Mouse (Mus musculus) embryonic facial prominence, embryonic 11.5 days (tissue): ENCODE measurements at regions not wholly inside any gene's neighbourhood (a gene's known extent, or its start where the extent isn't known, plus 50 kb on each side); places are given as distances from the start of the nearest gene placed in this dataset.
A peak's percentile ranks its signal among the peaks of the same experiment; 100 is the strongest.

Source experiments
- ATAC-seq: fragments of 200-750 bp; cut with Nextera tagmentation; replicated peaks from 2 replicates; pipeline ENCODE4 v1.8.0; 2017; ENCODE audit warnings: low read depth; ENCODE audit not compliant: insufficient number of reproducible peaks, low FRiP score, low TSS enrichment
- DNase-seq: peaks from one replicate; pipeline ENCODE4 v3.0.0-alpha.2; 2015; ENCODE audit warnings: low spot score
- H3K27ac ChIP-seq: fragments of 300-500 bp; sonication (generic); replicated peaks from 2 replicates; pipeline ENCODE4 v1.5.1; 2014; ENCODE audit warnings: mild to moderate bottlenecking, low read depth, low read length, control low read depth
- H3K27me3 ChIP-seq: fragments of 300-500 bp; sonication (generic); 2 replicates; pipeline ENCODE4 v1.6.1; 2014; ENCODE audit warnings: mild to moderate bottlenecking, low read length, moderate library complexity, mixed read lengths; ENCODE audit not compliant: control insufficient read depth, insufficient read depth
- H3K36me3 ChIP-seq: fragments of 300-500 bp; sonication (generic); replicated peaks from 2 replicates; pipeline ENCODE4 v1.6.1; 2014; ENCODE audit warnings: low read depth, mild to moderate bottlenecking, low read length, moderate library complexity, mixed read lengths; ENCODE audit not compliant: control insufficient read depth, insufficient read depth
- H3K4me1 ChIP-seq: fragments of 300-500 bp; sonication (generic); 2 replicates; pipeline ENCODE4 v1.6.1; 2014; ENCODE audit warnings: low read length, mixed read lengths; ENCODE audit not compliant: control insufficient read depth, insufficient read depth
- H3K4me2 ChIP-seq: fragments of 300-500 bp; sonication (generic); 2 replicates; pipeline ENCODE4 v1.6.1; 2014; ENCODE audit warnings: low read depth, mild to moderate bottlenecking, control low read depth, low read length, moderate library complexity
- H3K4me3 ChIP-seq: fragments of 300-500 bp; sonication (generic); 2 replicates; pipeline ENCODE4 v1.5.1; 2014; ENCODE audit warnings: low read depth, low read length, control low read depth
- H3K9ac ChIP-seq: fragments of 300-500 bp; sonication (generic); replicated peaks from 2 replicates; pipeline ENCODE4 v1.6.1; 2014; ENCODE audit warnings: mild to moderate bottlenecking, control low read depth, low read length
- H3K9me3 ChIP-seq: fragments of 300-500 bp; sonication (generic); replicated peaks from 2 replicates; pipeline ENCODE4 v1.6.1; 2016; ENCODE audit warnings: mild to moderate bottlenecking, low read length, inconsistent platforms, mixed read lengths; ENCODE audit not compliant: control insufficient read depth
- WGBS: fragments of 180-500 bp; shearing (Covaris S2); extraction: QIAGEN DNeasy Blood & Tissue Kit; methylation state at CpG from one replicate; pipeline ENCODE4 v1.1.7; 2014; 5-methylcytosine and 5-hydroxymethylcytosine counted together

DNA sequence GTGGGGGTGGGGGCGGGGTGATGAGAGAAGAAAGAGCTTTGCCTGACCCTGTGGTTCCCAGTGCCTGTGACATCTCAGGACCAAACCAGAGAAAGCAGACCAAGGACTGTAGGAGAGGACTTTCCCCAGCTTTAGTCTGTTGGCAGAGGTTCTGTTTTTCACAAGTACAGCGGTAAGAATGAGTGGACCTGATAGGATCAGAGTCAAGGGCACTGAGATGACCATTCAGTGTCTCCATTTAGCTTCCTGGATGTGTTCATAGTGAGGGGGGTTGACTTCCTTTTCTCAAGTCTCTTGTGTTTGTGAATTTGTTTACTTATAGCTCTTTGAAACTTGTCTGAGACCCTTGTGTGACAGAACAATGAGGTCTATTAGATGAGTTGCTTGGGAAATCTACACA lies 167.9 kb downstream of the Klf7 start:
- H3K4me2 ChIP-seq: no peak overlapping the region
- no peak overlapping the region for H3K27ac ChIP-seq
- no peak for ATAC-seq
- no peak for DNase-seq
- no peak overlapping the region for H3K9ac ChIP-seq
- H3K36me3 ChIP-seq: no peaks in the 10 kb centered on the region
- WGBS: 68% methylated on average over 2 of the region's 2 CpGs
- no peaks in the 10 kb centered on the region for H3K27me3 ChIP-seq
- H3K4me1 ChIP-seq: no peaks in the 10 kb centered on the region
- no peak overlapping the region for H3K4me3 ChIP-seq
- H3K9me3 ChIP-seq: no peaks in the 10 kb centered on the region

DNA sequence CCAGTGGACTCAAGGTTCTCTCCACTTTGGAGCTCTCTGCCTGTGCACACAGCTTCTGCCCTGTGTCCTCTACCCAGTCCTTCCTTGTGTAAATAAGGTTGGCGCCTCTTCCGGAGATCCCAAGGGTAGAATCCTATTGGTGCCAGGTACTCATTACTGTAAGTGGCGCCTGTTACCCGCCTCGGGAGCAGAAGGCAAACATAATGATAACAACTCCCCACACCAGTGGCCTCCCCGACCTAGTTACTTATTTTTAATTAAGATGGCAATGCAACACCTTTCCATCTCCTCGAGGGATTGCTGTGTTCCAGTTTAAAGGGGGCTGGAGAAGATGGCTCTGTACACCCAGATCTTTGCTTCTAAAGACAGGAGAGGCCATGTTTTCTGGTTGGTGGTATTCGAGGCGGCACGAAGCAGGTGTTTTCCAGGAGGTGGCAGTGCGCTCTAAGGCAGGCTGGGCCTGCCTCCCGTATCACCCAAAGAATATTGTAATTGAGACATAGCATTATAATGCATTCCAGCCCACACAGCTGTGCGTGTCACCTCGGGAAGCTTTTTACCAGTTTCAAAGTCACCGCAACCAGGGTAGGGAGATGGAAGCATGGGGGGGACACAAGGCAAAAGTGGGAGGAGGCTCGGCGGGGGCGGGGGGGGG lies 168.7 kb downstream of the Klf7 start:
- Histone ChIP-seq H3K36me3 (no peaks in the 10 kb centered on the region), H3K4me1 (no peaks in the 10 kb centered on the region), H3K27ac (no peak overlapping the region), H3K9me3 (no peaks in the 10 kb centered on the region), H3K4me3 (no peak overlapping the region), H3K27me3 (no peaks in the 10 kb centered on the region), H3K4me2 (no peak overlapping the region), H3K9ac (no peak overlapping the region)
- ATAC-seq (peak; percentile 65; the same call in 1 of the 2 replicates), DNase-seq (peak; percentile 68)
- 54% methylated on average over 18 of the region's 18 CpGs for whole genome bisulfite sequencing

DNA sequence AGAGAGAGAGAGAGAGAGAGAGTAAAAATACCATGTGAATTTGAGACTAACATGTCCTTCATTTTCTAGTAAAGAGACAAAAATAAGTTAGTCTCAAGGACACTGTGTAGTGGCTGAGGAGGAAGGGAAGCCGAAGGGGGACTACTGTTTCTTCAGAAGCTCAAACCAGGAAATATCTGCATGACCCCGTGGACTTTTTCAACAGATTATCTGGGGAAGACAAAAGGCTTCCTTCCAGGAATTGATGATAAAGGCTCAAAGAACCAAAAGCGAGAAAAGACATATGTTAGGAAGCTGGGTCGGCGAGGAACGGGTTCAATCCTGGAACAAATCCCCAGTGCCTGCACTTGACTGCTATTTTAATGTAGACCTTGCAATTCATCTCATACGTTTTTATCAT lies 170.4 kb downstream of the Klf7 start:
- no peaks in the 10 kb centered on the region for H3K36me3 ChIP-seq
- DNase-seq (no peak), ATAC-seq (no peak)
- 77% methylated on average over 7 of the region's 7 CpGs for WGBS
- H3K27me3 ChIP-seq: no peaks in the 10 kb centered on the region
- no peak overlapping the region for H3K27ac ChIP-seq
- no peak overlapping the region for H3K4me2 ChIP-seq
- no peaks in the 10 kb centered on the region for H3K9me3 ChIP-seq
- H3K4me3 ChIP-seq: no peak overlapping the region
- H3K9ac ChIP-seq: no peak overlapping the region
- H3K4me1 ChIP-seq: no peaks in the 10 kb centered on the region

DNA sequence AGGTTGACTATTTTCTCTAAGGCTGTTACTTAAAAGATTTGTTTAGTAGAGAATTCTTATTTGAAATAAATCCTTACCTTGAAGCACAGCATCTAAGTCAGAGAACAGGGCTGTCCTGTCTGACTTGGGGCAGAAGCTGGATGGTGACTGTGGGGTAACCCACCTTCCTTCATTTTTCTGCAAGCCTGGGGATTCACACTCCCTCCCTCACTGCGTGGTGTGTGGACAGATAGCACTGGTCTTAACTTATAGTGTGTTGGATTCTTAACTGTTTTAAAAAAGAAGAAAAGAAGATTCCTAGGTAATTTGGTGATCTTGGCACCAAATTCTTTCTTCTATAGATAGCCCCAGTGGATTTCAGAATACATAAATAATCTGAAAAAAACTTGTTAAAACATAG lies 174.8 kb downstream of the Klf7 start:
- Histone ChIP-seq H3K9ac (no peak overlapping the region), H3K9me3 (no peaks in the 10 kb centered on the region), H3K27me3 (no peaks in the 10 kb centered on the region), H3K36me3 (no peaks in the 10 kb centered on the region), H3K4me1 (no peaks in the 10 kb centered on the region), H3K27ac (no peak overlapping the region), H3K4me3 (no peak overlapping the region), H3K4me2 (no peak overlapping the region)
- 67% methylated on average over 1 of the region's 1 CpGs for WGBS
- DNase-seq: no peak
- no peak for ATAC-seq

DNA sequence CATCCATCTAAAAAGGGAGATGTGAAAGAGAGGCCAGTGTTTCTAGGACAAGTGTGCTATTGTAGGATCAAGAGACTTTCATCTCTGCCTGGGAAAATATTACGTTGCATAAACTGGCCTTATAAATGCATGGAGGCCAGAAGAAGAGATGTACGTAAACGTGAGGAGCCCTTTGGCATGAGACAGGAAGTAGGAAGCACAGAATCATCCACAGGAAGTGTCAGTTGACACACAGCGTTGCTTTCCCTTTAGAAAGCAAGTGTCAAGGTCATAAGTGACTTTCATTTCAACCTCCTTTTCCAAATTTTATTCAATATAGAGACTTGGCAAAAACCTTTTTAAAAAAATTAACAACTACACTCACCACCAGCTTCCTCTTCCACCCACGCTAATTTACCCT lies 175.2 kb downstream of the Klf7 start:
- no peaks in the 10 kb centered on the region for H3K36me3 ChIP-seq
- no peak overlapping the region for H3K4me3 ChIP-seq
- WGBS: 65% methylated on average over 5 of the region's 5 CpGs
- H3K27ac ChIP-seq: no peak overlapping the region
- no peak overlapping the region for H3K9ac ChIP-seq
- H3K4me1 ChIP-seq: no peaks in the 10 kb centered on the region
- ATAC-seq: no peak
- no peaks in the 10 kb centered on the region for H3K27me3 ChIP-seq
- H3K4me2 ChIP-seq: no peak overlapping the region
- DNase-seq: no peak
- H3K9me3 ChIP-seq: no peaks in the 10 kb centered on the region

DNA sequence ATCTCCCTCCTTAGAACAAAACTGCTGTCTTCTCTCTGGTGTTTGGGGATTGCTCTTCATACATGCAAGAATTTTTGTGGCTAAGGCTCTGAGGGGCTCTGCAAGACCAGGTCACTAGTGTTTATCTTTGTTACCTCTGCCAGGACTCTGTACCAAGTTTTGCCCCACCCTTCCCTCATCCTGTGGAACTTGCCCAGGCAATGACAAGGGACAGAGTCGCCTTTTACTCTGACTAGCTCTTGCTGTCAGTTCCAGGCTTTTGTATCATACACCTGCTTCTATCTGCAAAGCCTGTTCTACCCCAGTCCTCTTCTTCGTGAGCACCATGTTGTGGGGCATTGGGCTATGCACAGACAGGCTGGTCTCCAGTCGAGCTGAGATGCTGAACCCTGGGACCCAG lies 175.7 kb upstream of the 4933402D24Rik start:
- H3K4me3 ChIP-seq: no peak overlapping the region
- ATAC-seq (no peak), DNase-seq (no peak)
- H3K9me3 ChIP-seq: no peaks in the 10 kb centered on the region
- no peaks in the 10 kb centered on the region for H3K36me3 ChIP-seq
- no peaks in the 10 kb centered on the region for H3K4me1 ChIP-seq
- H3K9ac ChIP-seq: no peak overlapping the region
- H3K4me2 ChIP-seq: no peak overlapping the region
- no peak overlapping the region for H3K27ac ChIP-seq
- no peaks in the 10 kb centered on the region for H3K27me3 ChIP-seq
- 57% methylated on average over 3 of the region's 3 CpGs for whole genome bisulfite sequencing

DNA sequence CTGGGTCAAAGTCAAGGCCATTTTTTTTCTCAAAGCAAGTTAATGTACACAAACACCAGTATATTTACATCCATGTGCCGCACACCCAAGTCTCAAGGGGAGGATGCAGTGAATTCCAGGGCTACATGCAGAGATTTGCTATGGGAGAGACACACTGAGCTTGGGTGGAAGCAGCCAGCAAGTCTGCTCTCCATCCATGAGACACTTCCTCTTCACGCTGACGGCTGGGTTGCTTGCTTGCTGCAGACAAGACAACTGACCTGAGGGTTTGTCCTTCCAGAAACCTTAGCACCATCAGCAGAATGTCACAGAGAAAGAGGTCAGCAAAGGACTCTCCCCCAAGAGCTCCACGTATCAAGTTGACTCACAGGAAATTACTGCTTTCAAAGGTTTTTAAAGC lies 169.3 kb upstream of the 4933402D24Rik start:
- DNase-seq (no peak), ATAC-seq (no peak)
- WGBS: 46% methylated on average over 4 of the region's 4 CpGs
- Histone ChIP-seq H3K9ac (no peak overlapping the region), H3K4me1 (no peaks in the 10 kb centered on the region), H3K4me3 (no peak overlapping the region), H3K36me3 (no peaks in the 10 kb centered on the region), H3K9me3 (no peaks in the 10 kb centered on the region), H3K27ac (no peak overlapping the region), H3K4me2 (no peak overlapping the region), H3K27me3 (no peaks in the 10 kb centered on the region)

DNA sequence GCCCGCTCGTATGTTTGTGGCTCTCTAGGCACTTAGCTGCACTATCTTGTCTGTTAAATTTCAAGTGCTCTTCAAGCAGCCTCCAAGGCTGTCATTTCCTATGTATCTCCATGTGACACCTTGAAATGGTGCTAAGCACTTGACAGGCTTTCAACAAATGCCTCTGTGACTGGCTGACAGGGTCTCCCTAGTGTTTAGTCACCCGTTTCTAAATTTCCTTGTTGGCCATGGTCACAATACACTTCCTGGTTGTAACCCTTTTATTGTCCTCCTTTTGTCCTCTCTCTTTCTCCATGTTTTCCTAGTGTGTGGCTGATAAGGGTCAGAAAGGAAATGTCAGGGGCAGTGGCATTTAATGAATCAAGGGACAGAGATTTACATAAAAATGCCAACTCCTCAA lies 168.4 kb upstream of the 4933402D24Rik start:
- Histone ChIP-seq H3K9ac (no peak overlapping the region), H3K9me3 (no peaks in the 10 kb centered on the region), H3K27ac (no peak overlapping the region), H3K36me3 (no peaks in the 10 kb centered on the region), H3K4me1 (no peaks in the 10 kb centered on the region), H3K4me3 (no peak overlapping the region), H3K27me3 (no peaks in the 10 kb centered on the region), H3K4me2 (no peak overlapping the region)
- no peak for DNase-seq
- ATAC-seq: no peak
- WGBS: 63% methylated on average over 3 of the region's 3 CpGs
